In the genomic region with DNA sequence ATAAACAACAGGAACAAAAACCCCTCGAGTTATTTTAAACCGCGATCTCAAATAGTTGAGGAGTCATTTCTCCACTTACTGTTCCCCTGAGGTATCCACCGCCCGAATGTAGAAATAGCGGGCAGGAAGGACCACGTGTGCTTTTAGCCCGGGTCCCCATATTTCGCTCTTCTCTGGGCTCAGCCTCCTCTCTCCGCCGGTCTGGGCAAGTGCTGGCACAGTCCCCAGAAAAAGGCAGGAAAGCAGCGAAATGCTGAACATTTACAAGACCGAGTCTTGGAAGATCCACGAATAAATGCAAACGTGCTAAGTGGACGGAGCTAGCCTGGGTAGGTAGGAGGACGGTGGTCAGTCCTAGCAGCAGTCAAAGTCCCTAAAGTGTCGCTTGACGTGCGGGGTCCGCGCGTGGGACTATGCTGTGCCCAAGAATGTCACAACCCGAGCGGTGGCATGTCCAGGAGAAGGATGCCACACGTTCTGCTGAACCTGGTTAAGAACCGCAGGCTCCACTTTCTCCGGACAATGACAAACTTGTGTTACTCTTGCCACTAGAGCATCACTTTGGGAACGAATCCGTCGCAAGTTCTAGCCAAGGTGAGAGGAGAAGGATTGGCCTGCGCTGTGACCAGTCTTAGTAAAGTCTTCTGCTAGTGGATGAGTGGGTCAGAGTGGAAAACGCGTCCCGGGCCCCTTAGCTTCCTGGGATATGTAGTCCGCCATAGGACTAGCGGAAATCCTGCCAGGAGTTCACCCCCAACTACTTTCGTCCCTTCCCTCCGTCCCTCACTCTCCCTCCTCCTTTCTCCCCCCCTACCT, we compare ENCODE assay signal across 7 mouse cellular contexts. TPM values are rescaled to one million over a fixed set of nuclear protein-coding genes. Genes with fewer than 3 reads are reported as not detected.
DNase-seq lines count a peak whose midpoint lies in the region; ATAC-seq and TF ChIP-seq lines count a peak whose summit lies in the region.

Kdelc1 (minus strand) TSS at position 570 of the 816 bp plus-strand sequence.
Bivm (plus strand) TSS at position 719 of the 816 bp plus-strand sequence.

- intact Hi-C loops in left cerebral cortex, postnatal 4 days (cut with DNase I) = no loop called here

- H3K27ac ChIP-seq in embryonic facial prominence, embryonic 10.5 days (replicated peaks) = peak within 1 kb of the TSS; percentile 95
- peak within 1 kb of the TSS; percentile 93 for H3K27ac ChIP-seq in intestine, postnatal 0 days (ENCODE audit: low read depth, low read length)
- peak within 1 kb of the TSS; percentile 97 for H3K27ac ChIP-seq in midbrain, embryonic 12.5 days (replicated peaks)
- peak within 1 kb of the TSS; percentile 93 for H3K27ac ChIP-seq in small intestine, adult 2 months (ENCODE audit: insufficient read depth, low read depth, low read length)

- no peak; the same call in 1 of the 2 replicates for TF ChIP-seq CTCF in intestine, postnatal 0 days (IDR thresholded peaks at IDR 0.05; ENCODE audit: low read depth)
- no peak for TF ChIP-seq CTCF in small intestine, adult 2 months (IDR thresholded peaks at IDR 0.05; ENCODE audit: extremely low read depth, insufficient read length, insufficient replicate concordance, low read depth, low read length)

- DNase-seq in adrenal gland, adult 8-10 months = peak; percentile 91
- DNase-seq in embryonic facial prominence, embryonic 10.5 days (ENCODE audit: low spot score) = peak; percentile 93
- DNase-seq in gonadal fat pad, adult 2 months (ENCODE audit: low read depth) = peak; percentile 75
- DNase-seq in left cerebral cortex, postnatal 4 days = peak; percentile 92

- TF ChIP-seq POLR2A in small intestine, adult 2 months (IDR thresholded peaks at IDR 0.05; ENCODE audit: low read depth, low read length) = peak; percentile 8; the same call in 1 of the 2 replicates

- H3K4me2 ChIP-seq in intestine, postnatal 0 days (replicated peaks; ENCODE audit: low read depth) = peak within 1 kb of the TSS; percentile 86
- peak within 1 kb of the TSS; percentile 80 for H3K4me2 ChIP-seq in midbrain, embryonic 12.5 days (replicated peaks)

- peaks cover 43% of the 10 kb centered on the region for H3K36me3 ChIP-seq in embryonic facial prominence, embryonic 10.5 days (replicated peaks)
- H3K36me3 ChIP-seq in intestine, postnatal 0 days (ENCODE audit: control insufficient read depth, insufficient read depth) = peaks cover 21% of the 10 kb centered on the region
- peaks cover 9% of the 10 kb centered on the region for H3K36me3 ChIP-seq in midbrain, embryonic 12.5 days
- H3K36me3 ChIP-seq in small intestine, adult 2 months (ENCODE audit: control insufficient read depth, insufficient read depth, low read length) = peaks cover 4% of the 10 kb centered on the region; the same call in 1 of the 2 replicates

- peak; percentile 94 for ATAC-seq in intestine, postnatal 0 days
- peak; percentile 95 for ATAC-seq in midbrain, embryonic 12.5 days (ENCODE audit: low FRiP score, low read depth)

- H3K4me3 ChIP-seq in embryonic facial prominence, embryonic 10.5 days = peak within 1 kb of the TSS; percentile 78
- H3K4me3 ChIP-seq in intestine, postnatal 0 days (ENCODE audit: low read depth, low read length) = peak within 1 kb of the TSS; percentile 73
- peak within 1 kb of the TSS; percentile 61 for H3K4me3 ChIP-seq in midbrain, embryonic 12.5 days
- H3K4me3 ChIP-seq in small intestine, adult 2 months (ENCODE audit: low read depth, low read length) = peak within 1 kb of the TSS; percentile 80

- H3K9ac ChIP-seq in intestine, postnatal 0 days (ENCODE audit: low read depth, low read length) = peak within 1 kb of the TSS; percentile 71
- peak within 1 kb of the TSS; percentile 83 for H3K9ac ChIP-seq in midbrain, embryonic 12.5 days (replicated peaks)

- H3K4me1 ChIP-seq in embryonic facial prominence, embryonic 10.5 days = peaks cover 21% of the 10 kb centered on the region
- no peaks in the 10 kb centered on the region for H3K4me1 ChIP-seq in intestine, postnatal 0 days (replicated peaks; ENCODE audit: control insufficient read depth, insufficient read depth, low read length)
- H3K4me1 ChIP-seq in midbrain, embryonic 12.5 days = peaks cover 14% of the 10 kb centered on the region
- H3K4me1 ChIP-seq in small intestine, adult 2 months (ENCODE audit: control insufficient read depth, insufficient read depth, insufficient read length, low read length) = no peaks in the 10 kb centered on the region; the same call in 1 of the 2 replicates

- under 1% methylated on average over 39 of the region's 39 CpGs for WGBS in embryonic facial prominence, embryonic 10.5 days
- WGBS in intestine, postnatal 0 days = under 1% methylated on average over 39 of the region's 39 CpGs
- under 1% methylated on average over 39 of the region's 39 CpGs for WGBS in midbrain, embryonic 12.5 days
- WGBS in small intestine, adult 2 months = under 1% methylated on average over 39 of the region's 39 CpGs

- no peaks in the 10 kb centered on the region for H3K9me3 ChIP-seq in embryonic facial prominence, embryonic 10.5 days
- H3K9me3 ChIP-seq in intestine, postnatal 0 days (ENCODE audit: control insufficient read depth) = no peaks in the 10 kb centered on the region
- no peaks in the 10 kb centered on the region for H3K9me3 ChIP-seq in midbrain, embryonic 12.5 days

- H3K27me3 ChIP-seq in embryonic facial prominence, embryonic 10.5 days (replicated peaks; ENCODE audit: low read depth, poor library complexity, severe bottlenecking) = no peaks in the 10 kb centered on the region
- H3K27me3 ChIP-seq in intestine, postnatal 0 days (replicated peaks; ENCODE audit: control insufficient read depth, insufficient read depth, low read length) = no peaks in the 10 kb centered on the region
- H3K27me3 ChIP-seq in midbrain, embryonic 12.5 days = no peaks in the 10 kb centered on the region
- no peaks in the 10 kb centered on the region for H3K27me3 ChIP-seq in small intestine, adult 2 months (ENCODE audit: control insufficient read depth, insufficient read depth, low read length)

RNA-seq across cellular contexts. Expression of gene Kdelc1, which starts in this region (rescaled TPM):
- total RNA-seq in adrenal gland, adult 8-10 months (2022) = 10 to 100 TPM; 17.3 to 23.7 (median 19.4) TPM
- polyA plus RNA-seq in embryonic facial prominence, embryonic 10.5 days (2016; fragmentation: Nextera tagmentation; extraction: Ambion mirVana) = 68.2 and 70.1 TPM in 2 replicates
- polyA plus RNA-seq in gonadal fat pad, adult 2 months (2012; rRNA removed) = 10.4 and 12.2 TPM in 2 replicates
- polyA plus RNA-seq in intestine, postnatal 0 days (2015; fragmentation: Nextera tagmentation; extraction: Ambion mirVana) = 13.2 and 14.7 TPM in 2 replicates
- total RNA-seq in left cerebral cortex, postnatal 4 days (2021) = 10 to 100 TPM; 14.3 to 14.9 TPM
- 46.9 and 50.2 TPM in 2 replicates for polyA plus RNA-seq in midbrain, embryonic 12.5 days (2016; fragmentation: Nextera tagmentation; extraction: Ambion mirVana)
- 2.2 and 5.0 TPM in 2 replicates for polyA plus RNA-seq in small intestine, adult 2 months (2012; rRNA removed)

RNA-seq across cellular contexts. Expression of gene Bivm, which starts in this region (rescaled TPM):
- 10 to 100 TPM; 15.5 to 26.8 (median 20.7) TPM for total RNA-seq in adrenal gland, adult 8-10 months (2022)
- 25.4 and 26.6 TPM in 2 replicates for polyA plus RNA-seq in embryonic facial prominence, embryonic 10.5 days (2016; fragmentation: Nextera tagmentation; extraction: Ambion mirVana)
- polyA plus RNA-seq in gonadal fat pad, adult 2 months (2012; rRNA removed) = 9.5 and 11.1 TPM in 2 replicates
- 7.4 and 7.6 TPM in 2 replicates for polyA plus RNA-seq in intestine, postnatal 0 days (2015; fragmentation: Nextera tagmentation; extraction: Ambion mirVana)
- total RNA-seq in left cerebral cortex, postnatal 4 days (2021) = 10 to 100 TPM; 51.7 to 55.0 TPM
- 28.6 and 30.4 TPM in 2 replicates for polyA plus RNA-seq in midbrain, embryonic 12.5 days (2016; fragmentation: Nextera tagmentation; extraction: Ambion mirVana)
- polyA plus RNA-seq in small intestine, adult 2 months (2012; rRNA removed) = 1.1 and 3.4 TPM in 2 replicates

Comparison
In these comparisons a context has a peak if more than half of its experiments do, and no peak if none do; other contexts are left out.
1. Peak in every context shown above with its lines: DNase-seq, ATAC-seq, H3K4me3 ChIP-seq and H3K27ac ChIP-seq.